16 mouse cellular contexts compared by ENCODE assay signal in the genomic region with DNA sequence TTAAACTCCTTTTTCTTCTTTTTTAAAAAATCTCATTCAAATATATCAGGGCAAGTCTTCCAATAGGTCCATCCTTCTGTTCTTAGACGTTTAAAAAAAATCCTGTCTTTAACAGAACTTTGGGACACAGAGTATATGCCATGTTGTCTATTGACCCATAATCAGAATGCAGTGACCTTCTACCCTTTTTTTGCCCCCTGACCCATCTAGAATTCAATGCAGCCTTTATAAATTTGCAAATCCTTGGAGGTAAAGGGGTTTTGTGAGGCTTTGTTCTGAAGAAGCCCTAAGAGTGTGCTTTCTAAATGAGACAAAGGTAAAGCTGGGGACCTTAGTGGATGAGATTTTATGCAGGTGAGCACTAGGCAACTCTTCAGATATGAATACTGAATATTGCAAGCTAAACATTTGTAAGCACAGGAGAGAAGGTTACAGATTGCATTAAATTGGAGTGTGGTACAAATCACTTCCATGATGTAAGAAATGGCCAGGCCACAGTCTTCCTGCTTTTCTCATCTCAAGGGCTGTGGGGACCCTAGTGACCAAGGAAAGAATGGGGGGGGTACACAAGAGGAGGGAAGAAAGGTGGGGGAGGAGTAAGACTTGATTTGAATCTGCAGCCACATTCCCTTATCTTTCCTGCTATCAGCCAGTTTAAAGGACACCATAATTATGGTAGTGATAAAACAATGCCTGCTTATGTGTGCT. TPM values are rescaled to one million over a fixed set of nuclear protein-coding genes. Genes with fewer than 3 reads are reported as not detected.
DNase-seq lines count a peak whose midpoint lies in the region; ATAC-seq lines count a peak whose summit lies in the region.
"Had no signal": no experiment of that assay in that cellular context is flagged by ENCODE, and none has a peak within 500 bp of the region (broad histone marks: within the 10 kb centered on the region; RNA-seq: fewer than 3 reads in every experiment).

No protein-coding gene starts in this region.

- no peak for DNase-seq in heart, postnatal 4 days
- DNase-seq in neural tube, embryonic 10.5 days (ENCODE audit: extremely low spot score, low spot score): no peak
- peak; percentile 30 for DNase-seq in retina, postnatal 1 day
- no peak for DNase-seq in right cerebral cortex, adult 2 months (ENCODE audit: low spot score in 2 of 2)
- DNase-seq: cerebellum, postnatal 36 days; liver, embryonic 13.5 days; right cerebral cortex, postnatal 4 days; thymus, postnatal 4 days had no signal

- H3K4me3 ChIP-seq in heart, embryonic 15.5 days: no peak overlapping the region
- no peak overlapping the region for H3K4me3 ChIP-seq in neural tube, embryonic 12.5 days
- no peak overlapping the region for H3K4me3 ChIP-seq in forebrain, embryonic 13.5 days
- H3K4me3 ChIP-seq: layer of hippocampus, adult 2 months; liver, embryonic 13.5 days had no signal

- H3K27me3 ChIP-seq in heart, embryonic 15.5 days: no peaks in the 10 kb centered on the region
- no peaks in the 10 kb centered on the region for H3K27me3 ChIP-seq in neural tube, embryonic 12.5 days (replicated peaks)
- no peaks in the 10 kb centered on the region for H3K27me3 ChIP-seq in forebrain, embryonic 13.5 days

- peaks cover 17% of the 10 kb centered on the region for H3K4me1 ChIP-seq in heart, embryonic 15.5 days (replicated peaks)
- H3K4me1 ChIP-seq in neural tube, embryonic 12.5 days: peaks cover 43% of the 10 kb centered on the region
- peaks cover 66% of the 10 kb centered on the region for H3K4me1 ChIP-seq in forebrain, embryonic 13.5 days

- no peak overlapping the region for H3K9ac ChIP-seq in heart, embryonic 15.5 days
- 0 out of 2 replicates have a peak overlapping the region, but pooled peaks have one; percentile 29 for H3K9ac ChIP-seq in neural tube, embryonic 12.5 days
- H3K9ac ChIP-seq in forebrain, embryonic 13.5 days: peak overlapping the region; percentile 45
- H3K9ac ChIP-seq: liver, embryonic 13.5 days had no signal

- no peak overlapping the region for H3K4me2 ChIP-seq in heart, embryonic 15.5 days
- peak overlapping the region; percentile 96; the same call in 1 of the 2 replicates for H3K4me2 ChIP-seq in neural tube, embryonic 12.5 days (replicated peaks)
- peak overlapping the region; percentile 85 for H3K4me2 ChIP-seq in forebrain, embryonic 13.5 days

- H3K9me3 ChIP-seq in heart, embryonic 15.5 days (replicated peaks): no peaks in the 10 kb centered on the region
- H3K9me3 ChIP-seq in neural tube, embryonic 12.5 days: no peaks in the 10 kb centered on the region
- no peaks in the 10 kb centered on the region for H3K9me3 ChIP-seq in forebrain, embryonic 13.5 days (replicated peaks)
- H3K9me3 ChIP-seq: liver, embryonic 13.5 days had no signal

- WGBS in heart, embryonic 15.5 days: 71% methylated on average over 1 of the region's 1 CpGs
- WGBS in neural tube, embryonic 12.5 days: 13% methylated on average over 1 of the region's 1 CpGs
- 6% methylated on average over 1 of the region's 1 CpGs for WGBS in forebrain, embryonic 13.5 days

- ATAC-seq in heart, embryonic 15.5 days (replicated peaks; ENCODE audit: insufficient number of reproducible peaks, insufficient read depth, low FRiP score, low read depth): no peak
- no peak for ATAC-seq in neural tube, embryonic 12.5 days (ENCODE audit: low FRiP score, low read depth)
- no peak for ATAC-seq in forebrain, embryonic 13.5 days
- no peak for ATAC-seq in granulocyte monocyte progenitor cell, adult 5-6 weeks (replicated peaks; ENCODE audit: poor library complexity, severe bottlenecking)

- H3K27ac ChIP-seq in heart, embryonic 15.5 days: 0 out of 2 replicates have a peak overlapping the region, but pooled peaks have one; percentile 99
- peak overlapping the region; percentile 4; the same call in 1 of the 2 replicates for H3K27ac ChIP-seq in neural tube, embryonic 12.5 days
- H3K27ac ChIP-seq in forebrain, embryonic 13.5 days: peak overlapping the region; percentile 100
- H3K27ac ChIP-seq: layer of hippocampus, adult 2 months; liver, embryonic 13.5 days; macrophage had no signal

- H3K36me3 ChIP-seq in heart, embryonic 15.5 days: no peaks in the 10 kb centered on the region
- no peaks in the 10 kb centered on the region for H3K36me3 ChIP-seq in neural tube, embryonic 12.5 days
- H3K36me3 ChIP-seq in forebrain, embryonic 13.5 days (ENCODE audit: poor library complexity, severe bottlenecking): no peaks in the 10 kb centered on the region
- H3K36me3 ChIP-seq: liver, embryonic 13.5 days had no signal

RNA-seq across cellular contexts. Expression of gene Mllt10, which starts 1.6 kb away (rescaled TPM):
- 35.1 and 36.0 TPM in 2 replicates for polyA plus RNA-seq in heart, embryonic 15.5 days (2015; fragmentation: Nextera tagmentation; extraction: Ambion mirVana)
- total RNA-seq in heart, postnatal 4 days (2021): 10 to 100 TPM; 41.5 to 44.3 TPM
- polyA plus RNA-seq in neural tube, embryonic 12.5 days (2016; fragmentation: Nextera tagmentation; extraction: Ambion mirVana): 60.5 and 67.2 TPM in 2 replicates
- 73.5 and 75.3 TPM in 2 replicates for polyA plus RNA-seq in forebrain, embryonic 13.5 days (2015; fragmentation: Nextera tagmentation; extraction: Ambion mirVana)
- 76.1 and 128 TPM in 2 replicates for total RNA-seq in granulocyte monocyte progenitor cell, adult 5-6 weeks (2014; fragmentation: Nextera tagmentation)
- total RNA-seq in granulocyte monocyte progenitor cell, adult 5-6 weeks (2017): 51.8 and 65.0 TPM in 2 replicates

RNA-seq across cellular contexts. Expression of gene Skida1, which starts 4.5 kb away (rescaled TPM):
- 4.8 and 5.3 TPM in 2 replicates for polyA plus RNA-seq in heart, embryonic 15.5 days (2015; fragmentation: Nextera tagmentation; extraction: Ambion mirVana)
- 1 to 10 TPM; 6.3 to 7.2 TPM for total RNA-seq in heart, postnatal 4 days (2021)
- 13.2 and 13.4 TPM in 2 replicates for polyA plus RNA-seq in neural tube, embryonic 12.5 days (2016; fragmentation: Nextera tagmentation; extraction: Ambion mirVana)
- polyA plus RNA-seq in forebrain, embryonic 13.5 days (2015; fragmentation: Nextera tagmentation; extraction: Ambion mirVana): 17.2 and 17.9 TPM in 2 replicates
- total RNA-seq in granulocyte monocyte progenitor cell, adult 5-6 weeks (2014; fragmentation: Nextera tagmentation): not detected in 2 replicates
- total RNA-seq in granulocyte monocyte progenitor cell, adult 5-6 weeks (2017): not detected in 2 replicates
- polyA plus RNA-seq: macrophage had no signal

RNA-seq across cellular contexts. Expression of gene A930004D18Rik, which starts 15.9 kb away (rescaled TPM):
- 11.6 and 13.2 TPM in 2 replicates for polyA plus RNA-seq in heart, embryonic 15.5 days (2015; fragmentation: Nextera tagmentation; extraction: Ambion mirVana)
- 1 to 10 TPM; 4.7 to 5.0 TPM for total RNA-seq in heart, postnatal 4 days (2021)
- polyA plus RNA-seq in neural tube, embryonic 12.5 days (2016; fragmentation: Nextera tagmentation; extraction: Ambion mirVana): 17.1 and 17.6 TPM in 2 replicates
- 16.2 and 20.3 TPM in 2 replicates for polyA plus RNA-seq in forebrain, embryonic 13.5 days (2015; fragmentation: Nextera tagmentation; extraction: Ambion mirVana)
- total RNA-seq in granulocyte monocyte progenitor cell, adult 5-6 weeks (2014; fragmentation: Nextera tagmentation): not detected in 2 replicates
- 0.26 TPM in 1 of 2 replicates, not detected in the other for total RNA-seq in granulocyte monocyte progenitor cell, adult 5-6 weeks (2017)

RNA-seq across cellular contexts. Expression of gene H2al2a, which starts 56.6 kb away (rescaled TPM):
- polyA plus RNA-seq in heart, embryonic 15.5 days (2015; fragmentation: Nextera tagmentation; extraction: Ambion mirVana): not detected in 2 replicates
- total RNA-seq in heart, postnatal 4 days (2021): not detected
- not detected in 2 replicates for polyA plus RNA-seq in neural tube, embryonic 12.5 days (2016; fragmentation: Nextera tagmentation; extraction: Ambion mirVana)
- polyA plus RNA-seq in forebrain, embryonic 13.5 days (2015; fragmentation: Nextera tagmentation; extraction: Ambion mirVana): not detected in 2 replicates
- total RNA-seq in granulocyte monocyte progenitor cell, adult 5-6 weeks (2014; fragmentation: Nextera tagmentation): not detected in 2 replicates
- not detected in 2 replicates for total RNA-seq in granulocyte monocyte progenitor cell, adult 5-6 weeks (2017)
- total RNA-seq: layer of hippocampus, adult 2 months; left cerebral cortex, postnatal 25 days had no signal
- polyA plus RNA-seq: liver, embryonic 13.5 days; macrophage; stomach, embryonic 16.5 days had no signal

Comparison
In these comparisons a context has a peak if more than half of its experiments do, and no peak if none do; other contexts are left out.
1. H3K27ac ChIP-seq: peak in every context shown above with its lines; median percentile 100 in forebrain, embryonic 13.5 days; 99 in heart, embryonic 15.5 days; 4 in neural tube, embryonic 12.5 days.